Mouse (Mus musculus) stomach, postnatal 0 days (tissue): ENCODE measurements around the gene Ninj1.

Experiments used
- CTCF ChIP-seq: IDR thresholded peaks from 2 replicates; pipeline ENCODE4 v1.5.1; 2016; ENCODE audit warnings: antibody characterized with exemption, low read depth, mild to moderate bottlenecking, moderate library complexity
- EP300 ChIP-seq: optimal IDR thresholded peaks from 2 replicates; pipeline ENCODE3; 2016; ENCODE audit warnings: antibody characterized with exemption

- TF ChIP-seq CTCF (no peak), EP300 (no peak)
Measured at GRCm38 (mm10) chr13:49189970-49190870, 2.9 kb downstream of the Ninj1 start.
